Mouse (Mus musculus): ENCODE data around the gene Tnks1bp1.

- TF ChIP-seq CTCF (IDR thresholded peaks at IDR 0.05; ENCODE audit: low read depth, low read length) = no peak
- TF ChIP-seq POLR2A (IDR thresholded peaks at IDR 0.05; ENCODE audit: insufficient read depth, low read length) = no peak
- TF ChIP-seq EP300 (IDR thresholded peaks at IDR 0.05; ENCODE audit: insufficient read depth, low read depth, low read length) = no peak
These were observed 4.2 kb upstream of the Tnks1bp1 start for GRCm38 (mm10) chr2:85043623-85044022.

Measured in ES-Bruce4 (cell line).